Mouse (Mus musculus) forebrain, embryonic 13.5 days (tissue): ENCODE measurements around the gene Abcb11. TPM values are rescaled to one million over a fixed set of nuclear protein-coding genes. Genes with fewer than 3 reads are reported as not detected.

Source experiments
- ATAC-seq: fragments of 200-750 bp; cut with Nextera tagmentation; 2 replicates; pipeline ENCODE4 v1.8.0; 2017
- H3K27ac ChIP-seq: fragments of 300-500 bp; sonication (generic); 2 replicates; pipeline ENCODE4 v1.5.1; 2015; ENCODE audit warnings: inconsistent platforms, mild to moderate bottlenecking, moderate library complexity
- H3K27me3 ChIP-seq: fragments of 300-500 bp; sonication (generic); 2 replicates; pipeline ENCODE4 v1.6.1; 2015; ENCODE audit warnings: mild to moderate bottlenecking, inconsistent platforms
- H3K36me3 ChIP-seq: fragments of 300-500 bp; sonication (generic); 2 replicates; pipeline ENCODE4 v1.6.1; 2015; ENCODE audit warnings: mild to moderate bottlenecking, inconsistent platforms; ENCODE audit not compliant: poor library complexity, severe bottlenecking
- H3K4me1 ChIP-seq: fragments of 300-500 bp; sonication (generic); 2 replicates; pipeline ENCODE4 v1.6.1; 2015; ENCODE audit warnings: inconsistent platforms
- H3K4me2 ChIP-seq: fragments of 300-500 bp; sonication (generic); 2 replicates; pipeline ENCODE4 v1.6.1; 2015; ENCODE audit warnings: inconsistent platforms, mild to moderate bottlenecking, moderate library complexity
- H3K4me3 ChIP-seq: fragments of 300-500 bp; sonication (generic); 2 replicates; pipeline ENCODE4 v1.5.1; 2015; ENCODE audit warnings: mild to moderate bottlenecking, inconsistent platforms
- H3K9ac ChIP-seq: fragments of 300-500 bp; sonication (generic); 2 replicates; pipeline ENCODE4 v1.6.1; 2015; ENCODE audit warnings: mild to moderate bottlenecking, inconsistent platforms
- H3K9me3 ChIP-seq: fragments of 300-500 bp; sonication (generic); replicated peaks from 2 replicates; pipeline ENCODE4 v1.6.1; 2016; ENCODE audit warnings: inconsistent platforms
- WGBS: fragments of 180-500 bp; shearing (Covaris S2); methylation state at CpG from one replicate; pipeline ENCODE4 v1.1.7; 2015; 5-methylcytosine and 5-hydroxymethylcytosine counted together
- polyA plus RNA-seq: library from polyadenylated mRNA; unstranded; fragments of >200 nt; fragmentation: Nextera tagmentation; extraction: Ambion mirVana; gene quantifications from 2 replicates; pipeline ENCODE4 v1.2.1, GENCODE M21; 2015

Gene Abcb11
- polyA plus RNA-seq, 1 experiment from 2014 or later, result not detected

DNA sequence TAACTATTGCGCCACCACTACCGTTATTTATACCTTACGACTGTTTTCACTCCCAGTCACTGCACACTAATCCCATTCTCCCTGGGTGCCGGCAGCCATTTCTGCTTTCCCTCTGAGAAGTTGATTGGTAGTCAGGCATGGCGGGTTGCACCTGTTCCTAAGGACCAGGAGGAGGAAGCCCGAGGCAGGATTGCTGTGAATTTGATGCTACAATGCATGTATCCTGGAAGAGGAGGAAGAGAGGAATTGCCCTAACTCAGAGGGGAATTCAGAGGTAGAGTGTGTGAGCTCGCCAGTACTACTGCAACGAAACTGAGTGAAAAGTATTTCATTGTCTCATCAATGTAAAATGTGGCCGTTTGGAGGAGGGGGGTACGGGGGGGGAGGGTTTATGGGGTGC, 129.8 kb downstream of the Abcb11 start:
- no peaks in the 10 kb centered on the region for H3K9me3 ChIP-seq
- WGBS, result 68% methylated on average over 10 of the region's 10 CpGs

DNA sequence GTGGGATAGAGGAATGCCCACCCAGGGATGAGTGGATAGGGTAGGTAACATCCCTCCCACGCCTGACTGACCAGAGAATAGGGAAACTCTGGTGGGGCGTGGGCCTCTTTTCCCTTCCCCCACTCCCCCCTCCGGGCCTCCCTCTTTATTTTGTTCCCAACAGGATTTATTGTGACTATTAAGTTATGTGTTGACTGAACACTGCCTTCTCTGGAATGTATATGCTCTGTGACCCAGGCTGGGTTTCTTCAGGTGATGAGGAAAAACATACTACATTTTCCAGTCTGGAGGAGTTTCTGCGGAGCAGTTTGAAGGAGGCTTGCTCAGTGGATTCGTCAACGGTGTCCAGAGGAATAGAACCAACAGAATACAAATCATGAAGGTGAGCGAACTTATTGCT, 131.6 kb downstream of the Abcb11 start, which contains the start of gene G6pc2:
Gene G6pc2 (plus strand): TSS at position 301 of the 400 bp plus-strand sequence.
- Histone ChIP-seq H3K9ac (no peak within 1 kb of the TSS), H3K4me2 (no peak within 1 kb of the TSS), H3K27me3 (no peaks in the 10 kb centered on the region), H3K4me3 (no peak within 1 kb of the TSS), H3K36me3 (no peaks in the 10 kb centered on the region), H3K4me1 (0 out of 2 replicates have a peak, but pooled peaks cover 3% of the 10 kb centered on the region), H3K27ac (no peak within 1 kb of the TSS), H3K9me3 (no peaks in the 10 kb centered on the region)
- no peak for ATAC-seq
- WGBS, result 82% methylated on average over 7 of the region's 7 CpGs

More for the DNA sequence above, 129.8 kb downstream of the Abcb11 start:
- Histone ChIP-seq H3K4me3 (no peak overlapping the region), H3K9ac (no peak overlapping the region), H3K4me2 (no peak overlapping the region), H3K27ac (no peak overlapping the region), H3K36me3 (no peaks in the 10 kb centered on the region), H3K4me1 (0 out of 2 replicates have a peak, but pooled peaks cover 5% of the 10 kb centered on the region), H3K27me3 (no peaks in the 10 kb centered on the region)
- ATAC-seq, result no peak

DNA sequence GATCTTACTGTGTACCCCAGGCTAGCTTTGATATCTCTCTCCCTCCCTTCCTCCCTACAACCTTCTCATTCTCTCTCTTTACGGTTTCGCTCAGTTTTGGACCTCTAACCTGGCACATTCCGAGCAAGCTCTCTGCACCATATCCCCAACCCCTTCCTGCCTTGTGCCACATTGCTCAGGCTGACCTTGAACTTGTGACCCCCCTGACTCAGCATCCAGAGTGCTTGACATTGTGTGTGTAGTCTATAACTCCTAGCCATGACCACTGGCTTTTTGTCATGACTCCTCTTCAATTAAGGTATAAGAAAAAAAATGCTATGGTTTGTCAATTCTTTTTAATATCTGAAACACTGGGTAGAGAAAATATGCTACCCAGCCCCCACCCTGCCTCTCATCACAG, 132.7 kb downstream of the Abcb11 start:
- no peaks in the 10 kb centered on the region for H3K27me3 ChIP-seq
- H3K4me1 ChIP-seq, result peaks cover 11% of the 10 kb centered on the region
- no peak overlapping the region for H3K9ac ChIP-seq
- H3K4me2 ChIP-seq, result no peak overlapping the region
- no peaks in the 10 kb centered on the region for H3K9me3 ChIP-seq
- H3K27ac ChIP-seq, result no peak overlapping the region
- no peak overlapping the region for H3K4me3 ChIP-seq
- H3K36me3 ChIP-seq, result no peaks in the 10 kb centered on the region
- no peak for ATAC-seq
- 91% methylated on average over 3 of the region's 3 CpGs for WGBS

DNA sequence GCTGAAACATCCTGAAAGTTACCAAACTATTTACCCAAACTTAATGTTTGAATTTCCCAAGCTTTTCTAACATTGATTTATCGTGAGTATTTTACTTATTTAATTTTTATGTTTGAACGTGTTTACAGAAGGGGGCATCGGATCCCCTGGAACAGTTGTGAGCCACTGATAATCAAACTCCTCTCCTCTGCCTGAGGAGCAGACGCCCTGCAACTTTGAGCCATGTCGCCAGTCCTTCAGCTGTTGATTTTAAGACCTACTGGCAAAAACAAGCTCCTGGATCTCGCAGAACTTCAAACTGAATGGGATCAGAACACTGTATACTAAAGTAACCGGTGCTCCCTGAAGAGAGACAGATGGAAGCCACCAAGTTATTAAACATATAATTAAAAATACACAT, 135.9 kb downstream of the Abcb11 start:
- no peaks in the 10 kb centered on the region for H3K9me3 ChIP-seq
- H3K9ac ChIP-seq, result no peak overlapping the region
- WGBS, result 30% methylated on average over 7 of the region's 7 CpGs
- no peak overlapping the region for H3K4me2 ChIP-seq
- peaks cover 17% of the 10 kb centered on the region for H3K4me1 ChIP-seq
- H3K4me3 ChIP-seq, result no peak overlapping the region
- H3K27me3 ChIP-seq, result no peaks in the 10 kb centered on the region
- peak; percentile 17; the same call in 1 of the 2 replicates for ATAC-seq
- no peak overlapping the region for H3K27ac ChIP-seq
- peaks cover 10% of the 10 kb centered on the region for H3K36me3 ChIP-seq

DNA sequence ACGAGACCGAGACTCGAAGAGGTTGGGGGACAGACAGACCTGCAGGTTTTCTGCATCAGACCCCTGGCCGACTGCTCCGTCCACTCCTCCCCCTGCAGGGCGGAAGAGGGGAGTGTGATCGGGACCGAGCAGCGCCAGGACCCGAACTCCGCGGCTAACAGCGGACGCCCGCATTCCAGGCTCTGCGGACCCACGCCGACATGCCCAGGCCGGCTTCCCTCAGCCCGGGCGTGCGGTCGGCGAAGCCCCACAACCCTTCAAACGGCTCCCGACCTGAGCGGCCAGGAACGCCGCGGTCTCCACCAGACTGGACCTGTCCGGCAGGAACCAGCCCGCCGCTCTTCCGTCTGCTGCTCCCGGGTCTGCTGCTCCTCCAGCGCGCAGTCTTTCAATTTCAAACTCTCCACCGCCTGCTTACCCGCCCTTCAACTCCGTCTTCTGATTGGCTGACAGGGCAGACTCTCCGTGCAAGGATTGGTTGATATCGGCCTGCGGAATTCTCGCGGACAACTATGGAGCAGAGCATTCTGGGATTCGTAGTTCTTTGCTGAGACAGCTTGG, 136.5 kb downstream of the Abcb11 start, which contains the start of gene Spc25:
Gene Spc25 (minus strand): TSS at position 404 of the 561 bp plus-strand sequence.
- H3K4me3 ChIP-seq, result peak within 1 kb of the TSS; percentile 86
- no peaks in the 10 kb centered on the region for H3K9me3 ChIP-seq
- H3K27ac ChIP-seq, result peak within 1 kb of the TSS; percentile 66
- H3K4me1 ChIP-seq, result peaks cover 17% of the 10 kb centered on the region
- peaks cover 17% of the 10 kb centered on the region for H3K36me3 ChIP-seq
- H3K4me2 ChIP-seq, result peak within 1 kb of the TSS; percentile 83
- ATAC-seq, result peak; percentile 100
- WGBS, result under 1% methylated on average over 46 of the region's 46 CpGs
- H3K9ac ChIP-seq, result peak within 1 kb of the TSS; percentile 81
- no peaks in the 10 kb centered on the region for H3K27me3 ChIP-seq

DNA sequence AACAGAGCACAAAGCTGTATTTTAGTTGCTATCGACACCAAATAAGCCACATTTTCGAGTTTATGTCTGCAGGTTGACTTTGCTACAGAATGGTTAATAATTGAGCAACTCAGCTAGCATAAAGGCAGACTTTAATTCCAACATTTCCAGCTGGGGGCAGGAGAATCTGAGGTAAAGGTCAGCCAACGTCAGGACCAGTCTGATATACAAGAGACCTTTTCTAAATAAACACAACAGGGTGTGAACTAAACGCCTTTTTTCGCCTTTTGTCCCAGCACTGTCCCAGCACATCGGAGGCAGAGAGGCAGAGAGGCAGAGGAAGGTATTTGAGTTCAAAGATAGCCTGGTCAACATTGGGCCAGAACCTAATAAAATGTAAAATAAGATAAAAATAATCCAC, 137.2 kb downstream of the Abcb11 start:
- 16% methylated on average over 6 of the region's 6 CpGs for WGBS

DNA sequence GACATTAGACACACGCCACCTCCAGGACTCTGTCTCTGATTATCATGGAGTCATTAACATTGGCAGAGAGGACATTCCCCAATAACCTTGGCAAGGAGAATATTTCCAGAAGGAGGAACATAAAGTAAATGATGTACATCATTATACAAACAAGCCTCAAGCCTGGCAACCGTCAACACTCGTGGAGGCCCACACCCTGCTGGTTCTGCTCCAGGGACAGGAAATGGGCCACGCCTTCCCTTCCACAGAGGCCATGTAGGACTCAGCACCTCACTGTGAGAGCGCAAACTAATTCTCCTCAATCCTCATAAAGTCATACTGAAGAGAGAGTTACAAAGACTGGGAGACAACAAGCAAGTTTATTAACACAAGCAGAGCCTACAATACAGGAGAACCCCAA, 148.9 kb downstream of the Abcb11 start:
- Histone ChIP-seq H3K4me2 (no peak overlapping the region), H3K27me3 (no peaks in the 10 kb centered on the region), H3K9ac (no peak overlapping the region), H3K9me3 (no peaks in the 10 kb centered on the region), H3K4me3 (no peak overlapping the region), H3K36me3 (peaks cover 41% of the 10 kb centered on the region), H3K4me1 (no peaks in the 10 kb centered on the region), H3K27ac (no peak overlapping the region)
- 87% methylated on average over 5 of the region's 5 CpGs for WGBS
- ATAC-seq, result no peak

More for the DNA sequence above, 137.2 kb downstream of the Abcb11 start:
- peak overlapping the region; percentile 81 for H3K9ac ChIP-seq
- H3K4me2 ChIP-seq, result peak overlapping the region; percentile 83
- H3K27me3 ChIP-seq, result no peaks in the 10 kb centered on the region
- peaks cover 19% of the 10 kb centered on the region for H3K36me3 ChIP-seq
- no peak for ATAC-seq
- H3K9me3 ChIP-seq, result no peaks in the 10 kb centered on the region
- no peak overlapping the region for H3K27ac ChIP-seq
- peaks cover 17% of the 10 kb centered on the region for H3K4me1 ChIP-seq
- peak overlapping the region; percentile 86 for H3K4me3 ChIP-seq

DNA sequence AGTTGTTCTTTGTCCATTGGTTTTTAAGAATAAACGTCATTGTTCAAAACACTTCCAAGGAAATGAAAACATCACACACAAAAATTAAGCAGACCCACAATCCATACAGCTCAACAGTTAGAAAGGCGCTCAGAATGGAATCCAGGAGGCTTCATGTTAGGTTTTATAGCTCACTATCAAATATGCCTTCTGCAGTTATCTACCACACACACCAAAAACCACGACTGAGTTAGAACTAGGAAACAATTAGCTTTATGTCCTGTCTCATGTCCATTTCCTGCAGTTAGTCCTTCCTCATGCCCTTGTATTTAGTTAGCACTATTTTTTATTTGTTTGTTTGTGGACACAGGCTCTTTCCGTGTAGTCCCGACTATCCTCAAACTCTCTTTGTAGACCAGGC, 151.4 kb downstream of the Abcb11 start:
- Histone ChIP-seq H3K4me3 (no peak overlapping the region), H3K4me2 (no peak overlapping the region), H3K27ac (no peak overlapping the region), H3K9me3 (no peaks in the 10 kb centered on the region), H3K9ac (no peak overlapping the region), H3K36me3 (peaks cover 28% of the 10 kb centered on the region), H3K4me1 (0 out of 2 replicates have a peak, but pooled peaks cover 5% of the 10 kb centered on the region), H3K27me3 (no peaks in the 10 kb centered on the region)
- no peak for ATAC-seq
- WGBS, result 90% methylated on average over 5 of the region's 5 CpGs

DNA sequence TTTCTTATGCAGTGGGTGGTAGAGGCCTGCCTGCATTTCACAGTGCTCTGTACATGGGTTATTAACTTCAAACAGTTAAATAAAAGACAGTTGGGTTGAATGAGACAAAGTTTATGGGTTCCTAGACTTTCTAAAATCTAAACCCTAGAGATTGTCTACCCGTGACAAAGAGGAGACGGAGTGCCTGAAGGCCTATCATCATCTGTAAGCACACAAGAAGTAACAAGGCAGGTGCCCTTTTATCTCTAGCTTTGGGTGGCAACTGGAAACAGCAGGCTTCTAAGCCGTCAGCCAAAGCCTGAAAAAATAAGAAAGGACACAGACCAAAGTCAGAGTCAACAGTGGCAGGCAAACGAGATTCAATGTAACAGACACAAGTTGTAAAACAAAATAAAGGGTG, 153.2 kb downstream of the Abcb11 start:
- no peak overlapping the region for H3K4me3 ChIP-seq
- no peaks in the 10 kb centered on the region for H3K9me3 ChIP-seq
- no peak overlapping the region for H3K9ac ChIP-seq
- H3K27ac ChIP-seq, result no peak overlapping the region
- no peak for ATAC-seq
- WGBS, result 70% methylated on average over 4 of the region's 4 CpGs
- H3K27me3 ChIP-seq, result no peaks in the 10 kb centered on the region
- peaks cover 15% of the 10 kb centered on the region for H3K36me3 ChIP-seq
- 0 out of 2 replicates have a peak, but pooled peaks cover 5% of the 10 kb centered on the region for H3K4me1 ChIP-seq
- no peak overlapping the region for H3K4me2 ChIP-seq

DNA sequence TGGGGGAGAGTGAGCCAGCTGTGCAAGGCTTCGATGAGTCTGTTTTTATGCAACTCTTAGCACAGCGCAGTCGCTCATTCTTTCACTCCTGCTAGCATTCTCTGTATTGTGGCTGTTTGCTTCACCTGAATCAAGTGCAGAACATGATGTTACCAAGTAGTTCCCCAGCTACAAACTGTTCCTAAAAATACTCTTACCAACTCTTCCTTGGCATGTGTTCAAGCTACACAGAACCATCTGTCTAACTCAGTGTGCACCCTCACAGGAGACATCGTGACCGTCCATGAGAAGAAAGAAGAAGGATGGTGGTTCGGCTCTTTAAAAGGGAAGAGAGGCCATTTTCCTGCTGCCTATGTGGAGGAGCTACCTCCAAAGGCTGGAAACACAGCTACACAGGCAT, 153.7 kb downstream of the Abcb11 start:
- ATAC-seq, result no peak
- Histone ChIP-seq H3K9me3 (no peaks in the 10 kb centered on the region), H3K27ac (no peak overlapping the region), H3K4me1 (0 out of 2 replicates have a peak, but pooled peaks cover 5% of the 10 kb centered on the region), H3K36me3 (peaks cover 10% of the 10 kb centered on the region), H3K4me3 (no peak overlapping the region), H3K27me3 (no peaks in the 10 kb centered on the region), H3K4me2 (no peak overlapping the region), H3K9ac (no peak overlapping the region)
- WGBS, result 91% methylated on average over 6 of the region's 6 CpGs
